ENCODE assay signal across 10 mouse cellular contexts in genomic region chr7:75754587-75755499, GRCm38 (mm10).
DNase-seq lines count a peak whose midpoint lies in the region; ATAC-seq and TF ChIP-seq lines count a peak whose summit lies in the region.
"Had no signal": no experiment of that assay in that cellular context is flagged by ENCODE, and none has a peak within 500 bp of the region (broad histone marks: within the 10 kb centered on the region; RNA-seq: fewer than 3 reads in every experiment).

No protein-coding gene starts in this region.

- peak overlapping the region; percentile 6 for H3K27ac ChIP-seq in liver, adult 2 months (replicated peaks; ENCODE audit: insufficient read depth, low read depth, low read length)
- H3K27ac ChIP-seq in forebrain, embryonic 13.5 days = no peak overlapping the region; the same call in 1 of the 2 replicates
- H3K27ac ChIP-seq in kidney, postnatal 0 days = peak overlapping the region; percentile 36; the same call in 1 of the 2 replicates
- H3K27ac ChIP-seq in neural tube, embryonic 13.5 days (replicated peaks) = peak overlapping the region; percentile 83
- H3K27ac ChIP-seq: liver, embryonic 14.5 days had no signal

- no peak for TF ChIP-seq CTCF in liver, adult 2 months (IDR thresholded peaks at IDR 0.05; ENCODE audit: low read depth, low read length)
- TF ChIP-seq CTCF in kidney, postnatal 0 days (IDR thresholded peaks at IDR 0.05; ENCODE audit: low read depth) = no peak

- DNase-seq in liver, adult 2 months (ENCODE audit: extremely low read depth, low read depth, low spot score) = peak; percentile 90
- DNase-seq in liver = no peak
- DNase-seq in kidney, postnatal 0 days (ENCODE audit: low spot score) = no peak
- no peak for DNase-seq in cerebellum, postnatal 25 days
- no peak for DNase-seq in right cerebral cortex, adult 18-20 months
- DNase-seq: cerebellum, adult 18-20 months had no signal

- ATAC-seq in forebrain, embryonic 13.5 days = peak; percentile 34; the same call in 1 of the 2 replicates
- peak; percentile 73 for ATAC-seq in kidney, postnatal 0 days (replicated peaks; ENCODE audit: low FRiP score, low read depth)
- ATAC-seq in neural tube, embryonic 13.5 days (ENCODE audit: low read depth) = peak; percentile 81
- no peak for ATAC-seq in CD4-positive, CD25-positive, alpha-beta regulatory T cell, adult 4 months

- no peak overlapping the region for H3K4me2 ChIP-seq in forebrain, embryonic 13.5 days
- H3K4me2 ChIP-seq in kidney, postnatal 0 days (ENCODE audit: low read length) = no peak overlapping the region
- H3K4me2 ChIP-seq in neural tube, embryonic 13.5 days = no peak overlapping the region

- H3K27me3 ChIP-seq in liver, adult 2 months (ENCODE audit: control insufficient read depth, insufficient read depth, low read length) = no peaks in the 10 kb centered on the region
- no peaks in the 10 kb centered on the region for H3K27me3 ChIP-seq in forebrain, embryonic 13.5 days
- H3K27me3 ChIP-seq in kidney, postnatal 0 days (ENCODE audit: insufficient read depth, low read length) = no peaks in the 10 kb centered on the region
- H3K27me3 ChIP-seq in neural tube, embryonic 13.5 days = no peaks in the 10 kb centered on the region

- H3K4me3 ChIP-seq in liver, adult 2 months (ENCODE audit: insufficient read depth, low read depth, low read length) = no peak overlapping the region
- H3K4me3 ChIP-seq in forebrain, embryonic 13.5 days = no peak overlapping the region
- no peak overlapping the region for H3K4me3 ChIP-seq in kidney, postnatal 0 days (replicated peaks; ENCODE audit: low read depth, low read length)
- no peak overlapping the region for H3K4me3 ChIP-seq in neural tube, embryonic 13.5 days

- H3K9ac ChIP-seq in liver, adult 2 months (ENCODE audit: low read depth, low read length) = no peak overlapping the region
- H3K9ac ChIP-seq in forebrain, embryonic 13.5 days = no peak overlapping the region
- H3K9ac ChIP-seq in kidney, postnatal 0 days (ENCODE audit: low read depth, low read length) = no peak overlapping the region
- H3K9ac ChIP-seq in neural tube, embryonic 13.5 days = no peak overlapping the region
- H3K9ac ChIP-seq: liver, embryonic 14.5 days had no signal

- peaks cover 3% of the 10 kb centered on the region for H3K4me1 ChIP-seq in liver, adult 2 months (ENCODE audit: control insufficient read depth, insufficient read depth, low read length)
- H3K4me1 ChIP-seq in forebrain, embryonic 13.5 days = peaks cover 16% of the 10 kb centered on the region
- no peaks in the 10 kb centered on the region for H3K4me1 ChIP-seq in kidney, postnatal 0 days (replicated peaks; ENCODE audit: insufficient read depth, low read length)
- H3K4me1 ChIP-seq in neural tube, embryonic 13.5 days (replicated peaks) = peaks cover 32% of the 10 kb centered on the region

- TF ChIP-seq POLR2A in liver, adult 2 months (IDR thresholded peaks at IDR 0.05; ENCODE audit: extremely low read depth, insufficient read depth, low read length) = no peak

- no peaks in the 10 kb centered on the region for H3K9me3 ChIP-seq in forebrain, embryonic 13.5 days (replicated peaks)
- no peaks in the 10 kb centered on the region for H3K9me3 ChIP-seq in kidney, postnatal 0 days (replicated peaks; ENCODE audit: low read length)
- H3K9me3 ChIP-seq in neural tube, embryonic 13.5 days = no peaks in the 10 kb centered on the region

- peaks cover 18% of the 10 kb centered on the region for H3K36me3 ChIP-seq in liver, adult 2 months (ENCODE audit: control insufficient read depth, insufficient read depth, low read length)
- peaks cover 20% of the 10 kb centered on the region for H3K36me3 ChIP-seq in forebrain, embryonic 13.5 days (ENCODE audit: poor library complexity, severe bottlenecking)
- H3K36me3 ChIP-seq in kidney, postnatal 0 days (ENCODE audit: insufficient read depth, low read length) = peaks cover 18% of the 10 kb centered on the region; the same call in 1 of the 2 replicates
- H3K36me3 ChIP-seq in neural tube, embryonic 13.5 days = peaks cover 18% of the 10 kb centered on the region

- H3K79me2 ChIP-seq in liver, adult 2 months (ENCODE audit: control insufficient read depth, insufficient read depth, low read length) = no peaks in the 10 kb centered on the region

- 45% methylated on average over 8 of the region's 8 CpGs for WGBS in liver, adult 2 months
- 31% methylated on average over 8 of the region's 8 CpGs for WGBS in forebrain, embryonic 13.5 days
- WGBS in kidney, postnatal 0 days = 44% methylated on average over 8 of the region's 8 CpGs
- 24% methylated on average over 8 of the region's 8 CpGs for WGBS in neural tube, embryonic 13.5 days
